Mouse (Mus musculus) thymus, postnatal 4 days (tissue): ENCODE data around the gene Map4k4.

Source experiments
- DNase-seq: peaks from one replicate; pipeline ENCODE4 v3.0.0; 2021

The Map4k4 gene

DNA sequence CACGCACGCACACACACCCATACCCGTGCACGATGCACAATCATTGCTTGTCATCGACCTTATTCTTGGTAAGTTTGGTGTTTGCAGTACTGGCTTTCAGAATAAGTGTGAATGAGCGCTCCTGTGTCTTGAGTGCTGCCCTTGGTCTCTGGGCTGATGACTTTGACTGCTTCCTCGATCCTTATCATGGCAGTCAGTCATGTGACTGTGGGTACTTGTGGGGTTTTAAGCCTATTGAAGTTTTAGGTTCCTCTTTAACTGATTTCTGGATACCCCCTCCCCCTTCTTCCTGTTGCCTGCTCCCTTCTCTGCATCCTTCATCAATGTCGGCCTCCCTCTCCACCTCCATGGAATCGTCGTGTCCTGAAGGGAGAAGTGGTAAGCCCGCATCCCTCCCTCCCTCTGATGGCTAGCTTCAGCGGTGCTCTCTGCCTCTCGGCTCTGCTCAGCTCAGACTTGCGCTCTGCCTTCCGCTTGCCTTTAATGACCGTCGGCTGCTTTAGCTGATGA, 107.3 kb downstream of the Map4k4 start:
- no peak for DNase-seq

DNA sequence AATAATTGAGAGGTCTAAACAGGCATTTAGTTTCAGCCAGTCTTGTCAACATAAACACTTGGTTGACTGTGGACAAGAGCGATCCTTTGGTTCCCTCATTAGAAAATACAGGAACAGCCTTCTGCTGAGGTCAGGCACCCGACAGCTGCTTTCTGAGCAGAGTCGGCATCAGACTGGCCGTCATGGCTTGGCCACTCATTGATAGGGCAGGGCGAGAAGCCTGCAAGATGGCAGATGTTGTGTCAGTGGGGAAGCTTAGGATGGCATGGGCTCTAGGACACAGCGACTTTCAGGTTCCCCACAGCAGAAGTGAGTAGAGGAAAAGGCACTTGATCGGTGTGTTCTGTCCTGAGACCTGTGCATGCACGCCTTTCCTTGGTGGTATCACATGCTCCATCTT, 112.0 kb downstream of the Map4k4 start:
- DNase-seq = no peak

DNA sequence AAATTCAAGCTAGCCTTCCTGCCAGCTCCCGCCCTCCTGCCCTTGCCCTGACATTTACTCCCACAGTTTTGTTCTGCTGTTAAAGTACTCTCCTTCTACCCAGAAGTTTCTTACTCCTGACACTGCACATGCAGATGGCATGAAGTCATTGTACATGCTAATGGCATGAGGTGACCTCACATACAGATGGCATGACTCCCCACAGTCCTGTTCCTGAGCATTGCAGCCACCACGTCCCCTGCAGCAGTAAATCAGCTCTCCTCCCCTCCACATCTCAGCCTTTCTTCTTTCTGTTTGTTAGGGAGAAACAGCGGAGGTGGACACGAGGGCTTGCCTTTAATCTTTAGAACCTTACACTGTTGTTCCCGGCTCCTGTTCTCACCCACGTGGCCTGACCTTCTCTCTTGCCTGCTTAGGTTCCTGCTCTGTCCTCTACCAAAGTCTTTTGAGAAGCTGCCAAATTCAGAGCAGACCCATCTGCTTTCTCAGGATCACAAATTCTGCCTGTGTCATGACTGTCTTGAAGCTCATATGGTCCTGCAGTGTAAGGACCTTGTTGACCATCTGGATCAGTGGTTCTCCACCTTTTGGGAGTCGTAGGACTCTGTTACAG, 114.5 kb downstream of the Map4k4 start:
- no peak for DNase-seq

DNA sequence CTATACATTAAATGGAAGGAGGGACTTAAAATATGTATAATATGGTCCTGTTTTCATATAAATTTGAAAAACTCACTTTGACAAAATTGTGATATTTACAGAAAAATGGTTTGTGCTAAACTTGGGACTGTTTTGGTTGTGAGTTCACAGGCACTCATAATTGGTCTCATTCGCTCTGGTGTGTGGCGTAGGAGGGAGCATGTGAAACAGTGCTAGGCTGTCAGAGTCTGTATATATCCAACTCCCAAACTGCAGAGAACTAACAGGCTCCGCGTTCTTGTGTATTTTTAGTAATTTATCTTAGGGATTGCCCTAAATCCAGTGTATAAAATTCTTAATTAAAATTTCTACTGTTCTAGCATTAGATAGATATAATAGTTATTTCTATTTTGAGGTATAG, 120.9 kb downstream of the Map4k4 start:
- no peak for DNase-seq

DNA sequence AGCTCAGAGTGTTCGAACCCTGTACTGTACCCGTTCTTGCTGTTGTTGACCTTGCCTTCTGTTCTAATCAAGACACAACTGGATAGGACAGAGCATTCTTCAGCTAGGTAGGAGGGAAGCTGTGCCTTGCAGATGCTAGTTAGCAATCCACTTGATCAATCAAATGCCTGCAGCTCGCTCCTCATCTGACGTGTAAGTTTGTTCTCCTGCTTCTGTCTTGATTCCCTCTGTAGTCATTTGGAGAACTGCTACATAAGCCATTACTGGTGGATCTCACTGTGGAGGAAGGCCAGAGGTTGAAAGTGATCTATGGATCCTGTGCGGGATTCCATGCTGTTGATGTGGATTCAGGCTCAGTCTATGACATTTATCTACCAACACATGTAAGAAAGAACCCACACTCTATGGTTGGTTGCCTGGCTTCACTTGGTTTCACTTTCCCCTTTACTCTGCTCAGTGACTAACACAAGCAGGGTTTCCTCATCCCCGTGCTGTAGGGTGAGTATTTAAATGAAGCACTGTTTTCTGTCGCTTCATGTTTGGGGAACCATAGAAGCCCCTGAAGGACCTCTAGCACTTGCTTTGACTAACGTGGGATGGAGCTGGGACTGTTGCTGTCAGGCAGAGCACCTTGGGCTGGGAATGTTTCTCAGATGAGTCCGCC, 121.9 kb downstream of the Map4k4 start:
- no peak for DNase-seq

DNA sequence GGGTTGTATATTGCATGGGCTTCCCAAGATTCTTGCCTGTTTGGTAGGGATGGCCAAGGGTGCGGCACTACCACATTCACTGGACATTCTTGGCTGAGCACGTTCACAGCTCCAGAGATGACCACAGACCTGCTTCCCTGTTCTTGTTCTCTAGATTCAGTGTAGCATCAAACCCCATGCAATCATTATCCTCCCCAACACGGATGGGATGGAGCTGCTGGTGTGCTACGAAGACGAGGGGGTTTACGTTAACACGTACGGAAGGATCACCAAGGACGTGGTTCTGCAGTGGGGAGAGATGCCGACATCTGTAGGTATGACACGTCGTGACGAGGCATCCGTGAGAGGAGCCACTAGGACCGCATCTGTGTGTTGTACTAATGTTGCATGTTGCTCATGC, 122.5 kb downstream of the Map4k4 start:
- DNase-seq = no peak

DNA sequence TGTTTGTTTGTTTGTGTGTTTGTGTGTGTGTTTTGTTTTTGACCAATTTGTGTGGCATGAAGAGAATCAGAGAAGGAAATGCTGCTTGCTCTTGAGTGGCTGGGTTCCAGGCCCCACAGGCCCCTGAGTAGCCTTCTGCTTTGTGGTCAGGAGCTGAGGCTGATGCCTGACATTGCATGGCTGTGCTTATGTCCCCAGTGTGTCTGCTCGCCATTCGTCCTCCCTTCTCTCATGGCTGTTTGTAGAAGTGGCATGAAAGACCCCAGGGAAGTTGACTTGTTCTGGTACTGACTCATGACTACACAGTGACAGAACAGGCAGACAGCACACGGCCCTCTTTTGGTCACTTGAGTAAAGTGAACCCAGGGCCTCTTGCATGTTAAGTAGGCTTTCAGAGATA, 123.0 kb downstream of the Map4k4 start:
- peak; percentile 4 for DNase-seq

DNA sequence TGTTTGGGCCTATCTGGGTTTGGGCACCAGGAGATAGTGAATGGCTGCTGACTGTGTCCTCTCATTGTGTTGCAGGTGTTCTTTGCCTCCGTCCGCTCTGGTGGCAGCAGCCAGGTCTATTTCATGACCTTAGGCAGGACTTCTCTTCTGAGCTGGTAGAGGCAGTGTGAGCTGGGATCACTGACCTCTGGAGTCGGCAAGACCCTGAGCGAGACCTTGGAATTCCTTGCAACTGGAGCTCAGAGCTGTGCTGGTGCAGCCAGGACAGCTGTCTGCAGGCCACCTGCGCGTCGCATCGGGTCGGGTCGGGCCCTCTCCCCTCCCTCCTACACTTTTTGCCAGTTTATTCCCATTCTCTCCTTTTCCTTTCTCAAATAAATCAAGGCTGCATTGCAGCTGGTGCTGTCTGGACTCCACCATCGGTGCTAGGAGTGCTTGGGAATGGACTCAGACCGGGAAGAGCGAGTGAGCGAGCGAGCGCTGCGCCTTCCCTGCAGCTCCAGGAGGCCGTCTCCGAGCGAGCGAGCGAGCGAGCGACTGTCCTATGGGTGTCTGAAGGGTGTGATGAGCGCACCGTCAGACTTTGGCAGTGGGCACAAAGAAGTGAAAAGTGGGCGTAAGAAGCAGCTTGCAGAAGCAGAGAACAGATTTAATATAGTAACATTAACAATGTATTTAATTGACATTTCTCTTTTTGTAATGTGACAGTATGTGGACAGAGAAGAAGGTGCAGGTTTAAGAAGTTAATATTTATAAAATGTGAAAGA, 124.0 kb downstream of the Map4k4 start:
- DNase-seq = peak; percentile 5

DNA sequence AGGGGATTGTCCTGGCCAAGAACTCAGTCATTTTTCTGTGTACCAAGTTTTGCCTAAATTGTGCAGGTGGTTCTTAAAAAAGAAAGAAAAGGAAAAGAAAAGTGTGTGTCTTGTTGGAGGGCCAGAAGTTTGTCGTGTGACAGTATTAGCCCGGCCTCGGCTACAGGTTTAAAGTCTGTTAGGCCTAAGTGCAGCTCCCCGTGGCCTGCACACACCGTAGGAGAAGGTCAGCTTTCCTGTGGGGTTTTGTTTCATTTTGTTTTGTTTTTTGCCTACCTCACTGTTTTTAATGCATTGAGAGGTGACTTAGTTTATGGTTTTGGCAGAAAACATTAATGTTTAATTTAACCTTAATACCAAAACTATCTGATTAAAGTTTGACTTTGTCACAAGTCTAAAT, 124.7 kb downstream of the Map4k4 start:
- no peak for DNase-seq

DNA sequence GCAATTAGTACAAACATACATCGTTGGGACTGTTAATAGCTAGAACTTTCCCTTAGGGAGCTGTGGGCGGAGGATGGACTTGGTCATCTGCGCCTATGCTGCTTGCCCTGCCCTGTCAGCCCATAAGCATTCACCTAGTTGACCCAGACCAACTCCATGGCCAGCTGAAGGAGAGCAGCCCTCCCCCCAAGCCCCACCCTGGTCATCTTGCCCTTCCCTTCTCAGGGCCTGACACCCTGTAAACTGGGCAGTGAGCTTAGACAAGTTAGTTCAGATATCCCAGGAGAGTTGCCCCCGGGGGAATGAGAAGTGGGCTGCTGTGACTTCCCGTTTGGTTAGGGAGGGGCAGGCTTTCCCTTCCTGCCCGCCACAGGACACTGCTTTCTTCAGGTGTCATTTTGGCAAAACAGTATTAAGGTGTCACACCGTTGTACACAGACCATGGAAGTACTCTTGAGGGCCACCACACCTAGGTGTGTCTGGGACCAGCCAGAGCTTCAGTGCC, 126.5 kb downstream of the Map4k4 start:
- no peak for DNase-seq

DNA sequence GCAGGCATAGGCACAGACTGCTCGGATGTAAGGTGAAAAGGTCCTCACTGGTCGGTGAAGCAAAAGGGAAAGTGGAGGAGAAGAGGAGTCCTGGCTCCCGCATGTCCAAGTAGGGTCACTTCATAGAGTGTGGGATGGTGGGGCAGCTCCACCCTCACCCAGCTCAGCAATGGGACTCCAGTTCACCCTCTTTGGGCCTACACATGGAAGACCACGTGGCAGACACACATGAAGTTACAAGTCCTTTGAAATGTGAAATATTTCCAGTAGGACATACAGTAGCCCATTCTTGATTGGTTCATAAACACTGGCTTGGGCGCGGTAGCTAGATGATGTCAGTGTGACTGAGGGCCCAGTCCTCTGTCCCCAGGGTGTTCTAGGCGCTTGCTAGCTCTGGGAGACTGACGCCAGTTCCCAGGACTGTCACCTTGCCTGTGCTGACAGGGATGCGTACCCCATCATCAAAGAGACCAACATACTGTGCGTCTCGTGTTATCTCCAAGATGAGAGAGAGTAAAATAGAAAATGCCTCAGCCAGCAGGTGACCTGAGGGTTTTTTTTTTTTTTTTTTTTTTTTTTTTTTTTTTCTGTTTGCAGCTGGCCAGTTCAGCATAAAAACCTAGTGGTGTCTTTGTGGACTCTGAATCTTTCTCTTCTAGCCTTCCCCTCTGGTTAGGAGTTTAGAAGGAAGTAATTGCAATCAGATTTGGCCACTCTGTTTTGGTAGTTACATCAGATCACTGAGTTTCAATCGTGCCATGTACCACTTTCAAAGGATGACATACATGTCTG, 127.7 kb downstream of the Map4k4 start:
- DNase-seq = no peak

DNA sequence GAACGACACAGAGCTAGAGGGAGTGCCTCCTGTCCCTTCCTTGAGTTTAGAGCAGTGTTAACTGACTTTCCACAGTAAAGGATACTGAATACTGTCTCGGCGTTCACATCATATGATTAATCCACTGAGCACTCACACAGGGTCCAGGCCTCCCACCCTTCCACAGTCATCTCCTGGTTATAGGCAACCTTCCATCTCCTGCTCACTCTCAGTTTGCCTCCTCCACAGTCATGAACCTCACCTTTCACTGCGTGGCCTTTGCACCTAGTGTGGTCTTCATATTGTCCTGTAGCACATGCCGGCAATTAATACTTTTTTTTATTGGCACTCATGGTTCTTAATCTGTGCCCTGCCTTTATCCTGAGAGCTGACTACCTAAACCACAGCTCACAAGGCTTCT, 128.9 kb downstream of the Map4k4 start:
- no peak for DNase-seq

DNA sequence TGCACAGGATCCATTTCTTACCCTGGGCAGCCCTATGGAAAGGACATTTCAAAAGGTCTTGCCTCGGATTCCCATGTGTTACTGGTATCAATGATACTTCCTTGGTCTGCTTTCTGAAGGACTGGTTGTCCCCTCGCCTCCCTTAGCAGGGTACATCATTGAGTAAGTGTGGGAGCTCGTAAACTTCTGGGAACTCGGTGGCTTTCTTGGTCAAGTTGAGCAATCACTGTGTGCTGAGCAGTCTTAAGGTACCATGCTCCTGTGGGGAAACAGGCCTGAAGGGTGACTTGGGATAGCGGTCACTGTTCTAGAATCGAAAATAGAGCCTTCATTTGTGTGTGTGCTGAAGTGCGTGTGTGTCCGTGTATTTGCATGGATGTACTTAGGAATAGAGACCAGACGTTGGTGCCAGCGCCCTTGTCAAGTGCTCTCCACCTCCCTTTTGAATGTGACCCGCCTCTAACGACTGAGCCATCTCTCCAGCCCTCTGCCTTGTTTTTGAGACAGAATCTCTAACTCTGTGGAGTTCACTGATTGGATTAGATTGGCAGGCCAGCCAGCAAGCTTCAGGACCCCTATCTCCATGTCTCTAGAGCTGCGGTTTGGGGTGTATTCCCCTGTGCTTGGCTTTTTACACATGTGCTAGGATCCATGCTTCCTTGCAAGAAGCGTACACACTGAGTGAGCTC, 129.7 kb downstream of the Map4k4 start:
- DNase-seq = no peak

DNA sequence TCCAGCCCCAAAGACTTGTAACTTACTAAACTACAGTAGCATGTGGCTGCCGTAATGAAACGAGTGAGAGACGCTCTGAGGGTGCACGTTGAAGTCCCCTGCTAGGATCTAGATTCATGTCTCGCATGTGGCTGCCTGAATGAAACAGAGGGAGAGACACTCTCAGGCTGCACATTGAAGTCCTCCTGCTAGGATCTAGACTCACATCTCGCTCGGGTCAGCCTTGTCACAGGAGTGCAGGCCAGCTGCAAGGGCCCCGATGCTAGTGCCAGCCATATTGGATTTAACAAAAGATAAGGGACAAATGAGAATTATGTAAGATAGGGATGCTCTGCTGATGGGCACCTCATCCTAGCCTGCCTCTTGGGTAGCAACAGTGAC, 130.3 kb downstream of the Map4k4 start:
- DNase-seq = no peak

DNA sequence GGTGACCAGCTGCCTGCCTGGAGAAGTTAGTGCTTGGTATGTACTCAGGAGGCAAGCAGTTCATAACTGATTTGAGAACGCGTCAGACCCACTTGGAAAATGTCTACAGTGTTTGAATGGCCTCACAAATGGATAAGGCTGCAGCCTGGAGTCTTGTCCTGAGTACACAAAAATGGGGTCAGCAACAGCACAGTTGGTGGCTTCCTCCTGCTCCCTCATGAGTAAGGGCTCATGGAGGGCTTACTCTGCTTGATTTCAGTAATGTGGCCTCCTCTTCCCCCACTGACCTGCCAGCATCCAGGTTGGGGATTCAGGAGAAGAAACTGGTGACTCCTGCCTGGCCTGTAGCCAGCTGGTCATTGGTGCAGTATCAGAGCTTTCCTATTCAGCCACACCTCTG, 130.9 kb downstream of the Map4k4 start:
- no peak for DNase-seq

DNA sequence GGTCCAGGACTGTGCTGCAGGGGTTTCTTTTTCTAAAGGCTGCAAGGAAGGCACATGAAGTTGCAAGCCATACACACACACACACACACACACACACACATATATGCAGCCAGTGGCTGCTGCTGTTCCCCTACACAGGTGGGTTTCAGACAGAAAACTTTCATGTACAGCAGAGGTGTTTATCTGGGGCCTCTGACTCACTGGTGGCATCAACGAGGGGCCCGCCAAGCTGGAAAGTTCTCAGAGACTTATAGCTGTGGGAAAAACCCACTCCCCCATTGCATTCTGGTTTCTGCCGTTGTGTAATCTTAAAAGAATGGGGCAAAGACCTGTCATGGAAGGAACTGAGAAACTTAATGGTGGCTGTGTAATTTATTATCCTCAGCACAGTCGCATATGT, 132.6 kb downstream of the Map4k4 start:
- DNase-seq = no peak

DNA sequence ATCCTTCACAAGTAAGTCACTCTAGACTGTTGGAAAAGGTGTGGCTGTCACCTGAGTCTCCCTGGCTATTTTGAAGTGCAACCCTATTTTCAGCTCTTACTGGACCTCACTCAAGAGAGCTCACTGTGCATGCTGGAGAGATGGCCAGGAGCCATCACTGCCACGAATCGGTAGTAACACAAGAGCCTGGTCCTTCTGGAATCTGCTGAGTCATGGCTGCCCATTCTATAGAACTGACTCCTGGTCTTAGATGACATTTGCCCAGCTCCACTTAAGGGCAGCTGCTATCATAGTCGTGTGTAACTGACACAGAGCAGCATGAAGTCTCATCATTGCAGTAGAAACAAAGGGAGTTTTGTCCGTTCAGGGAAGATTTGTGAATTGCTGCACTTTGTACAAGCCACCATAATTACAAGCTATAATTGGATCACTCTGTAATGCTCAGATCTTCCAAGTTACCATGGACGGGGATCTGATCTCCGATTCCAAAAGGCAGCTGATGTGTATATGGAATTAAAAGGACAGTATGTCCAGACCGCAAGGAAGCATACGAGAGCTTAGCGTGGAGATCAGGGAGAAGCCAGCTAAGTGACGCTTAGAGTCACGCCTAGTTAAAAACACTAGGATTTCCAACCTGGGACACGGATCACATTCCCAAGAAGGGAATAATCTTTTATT, 133.2 kb downstream of the Map4k4 start:
- no peak for DNase-seq

DNA sequence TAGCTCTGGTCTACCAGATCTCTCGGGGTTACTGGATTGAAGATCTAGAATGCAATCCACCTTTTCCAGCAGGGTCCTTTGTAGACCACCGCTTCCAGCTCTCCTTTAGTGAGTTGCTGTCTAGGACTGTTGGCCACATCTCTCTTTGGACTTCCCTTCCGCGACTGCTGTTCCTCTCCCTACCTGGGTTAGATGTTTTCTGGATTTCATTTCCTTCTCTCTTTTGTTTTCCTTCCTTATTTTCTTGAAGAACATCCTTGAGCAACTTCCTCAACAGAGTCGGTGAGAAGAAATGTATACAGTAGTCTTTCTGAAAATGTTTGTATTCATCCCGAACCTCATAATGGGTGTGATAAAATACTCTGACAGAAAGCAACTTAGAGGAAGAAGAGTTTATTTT, 137.1 kb downstream of the Map4k4 start:
- DNase-seq = no peak

DNA sequence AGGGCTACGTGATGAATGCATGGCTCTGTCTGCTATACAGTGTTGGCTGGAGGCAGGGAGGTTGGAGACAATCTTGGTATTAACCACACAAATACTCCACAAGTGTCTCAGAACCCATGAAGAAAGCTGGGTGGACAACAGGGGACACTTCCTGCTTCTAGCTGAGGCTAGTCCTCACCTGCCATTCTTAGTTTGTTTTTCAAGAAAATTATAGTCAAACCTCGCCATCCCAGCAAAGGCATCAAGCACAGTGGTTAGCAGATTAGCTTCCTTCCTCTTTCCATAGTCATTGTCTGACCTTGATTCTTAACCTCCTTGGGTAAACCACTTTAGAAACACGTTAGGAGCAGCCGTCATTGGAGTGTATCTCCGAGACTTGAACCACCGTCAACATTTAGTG, 145.0 kb downstream of the Map4k4 start:
- DNase-seq = no peak

DNA sequence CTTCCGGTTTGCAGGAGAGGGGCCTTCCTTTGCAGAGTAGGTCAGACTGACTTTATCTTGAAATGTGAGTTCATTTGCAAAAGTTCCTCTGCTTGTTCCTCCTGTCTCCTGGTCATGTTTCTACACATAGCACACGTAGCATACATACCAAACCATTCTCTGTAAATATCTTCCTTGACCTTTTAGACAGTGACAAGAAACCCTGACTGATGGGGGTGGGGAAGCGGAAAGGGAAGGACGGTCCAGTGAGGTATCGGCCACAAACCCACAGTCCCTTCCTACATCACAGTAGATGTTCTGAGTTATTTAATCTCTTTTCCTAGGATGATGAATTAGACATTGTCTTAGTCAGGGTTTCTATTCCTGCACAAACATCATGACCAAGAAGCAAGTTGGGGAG, 145.9 kb downstream of the Map4k4 start:
- no peak for DNase-seq

DNA sequence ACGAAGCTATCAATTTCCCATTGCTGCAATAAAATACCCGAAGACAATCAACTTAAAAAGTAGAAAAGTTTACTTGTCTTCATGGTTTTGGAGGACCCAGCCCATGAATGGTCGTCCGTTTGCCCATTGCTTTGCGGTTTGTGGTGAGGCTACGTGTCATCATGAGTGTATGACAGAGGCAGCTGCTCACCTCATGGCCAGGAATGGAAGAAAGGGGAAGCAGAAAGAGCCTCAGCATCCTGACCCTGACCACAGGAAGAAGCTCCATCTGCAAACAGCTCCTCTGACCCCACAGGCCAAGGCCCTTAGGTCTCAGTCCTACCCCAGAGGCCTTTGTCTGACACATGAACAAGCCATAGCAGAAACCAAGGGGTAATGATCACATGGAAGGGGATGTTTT, 150.4 kb downstream of the Map4k4 start:
- no peak for DNase-seq

DNA sequence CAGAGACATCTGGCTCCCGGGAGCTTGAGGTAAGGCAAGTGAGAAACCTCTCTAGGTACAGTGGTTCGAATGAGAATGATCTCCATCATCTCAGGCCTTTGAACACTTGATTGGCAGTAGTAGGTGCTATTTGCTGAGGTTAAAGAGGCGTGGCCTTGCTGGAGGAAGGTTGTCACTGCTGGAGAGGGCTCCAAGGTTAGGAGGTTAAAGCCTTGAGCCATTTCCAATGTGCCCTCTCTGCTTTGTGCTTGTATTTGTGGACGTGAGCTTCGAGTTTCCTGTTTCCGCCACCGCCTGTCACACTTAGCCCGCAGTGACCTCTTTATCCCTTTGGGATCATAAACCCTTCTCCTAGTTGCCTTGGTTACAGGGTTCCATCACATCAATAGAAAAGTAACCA, 151.4 kb downstream of the Map4k4 start:
- DNase-seq = no peak
